Mouse (Mus musculus) adrenal gland, adult 8-10 months (tissue): ENCODE data around the gene Bpi. TPM values are rescaled to one million over a fixed set of nuclear protein-coding genes. Genes with fewer than 3 reads are reported as not detected.

Experiments
- DNase-seq: peaks from one replicate; pipeline ENCODE4 v3.0.0; 2022
- total RNA-seq, 4 experiments: library from RNA; stranded (reverse); gene quantifications; 2 replicates each; pipeline ENCODE4 v1.2.4; 2022

The Bpi gene
- total RNA-seq, 4 experiments from 2014 or later = not detected

DNA sequence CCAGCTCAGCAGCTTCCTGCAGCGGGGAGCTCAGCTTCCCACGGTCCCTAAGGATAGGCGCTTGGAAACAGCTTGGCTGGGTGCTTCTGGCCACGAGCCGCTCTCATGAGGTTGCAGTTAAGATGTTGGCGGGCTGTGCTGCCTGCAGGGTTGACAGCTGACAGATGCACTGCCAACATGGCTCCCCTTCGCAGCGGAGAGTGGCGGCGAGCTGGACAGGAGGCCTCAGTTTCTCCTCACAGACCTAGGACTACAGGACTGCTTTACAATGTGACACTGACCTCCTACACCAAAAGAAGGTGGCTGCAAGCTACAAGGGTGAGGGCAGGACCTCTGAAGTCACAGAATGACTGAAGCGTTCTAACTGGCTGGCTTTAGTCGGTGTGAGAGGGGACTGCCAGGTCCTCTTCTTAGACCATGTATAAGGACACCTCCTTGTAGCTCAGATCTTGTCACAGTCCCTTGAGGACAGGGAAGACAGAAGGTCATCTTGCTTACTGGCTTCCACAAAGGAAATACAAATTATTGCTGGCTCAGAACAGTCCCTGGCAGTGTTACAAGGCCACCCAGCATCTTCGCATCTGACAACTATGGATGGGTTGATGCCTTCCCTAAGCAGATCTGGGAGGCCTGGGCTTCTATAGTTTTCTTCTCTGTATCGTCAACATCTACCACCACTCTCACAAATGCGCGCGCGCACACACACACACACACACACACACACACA lies 15.6 kb upstream of the Bpi start:
- peak; percentile 18 for DNase-seq

DNA sequence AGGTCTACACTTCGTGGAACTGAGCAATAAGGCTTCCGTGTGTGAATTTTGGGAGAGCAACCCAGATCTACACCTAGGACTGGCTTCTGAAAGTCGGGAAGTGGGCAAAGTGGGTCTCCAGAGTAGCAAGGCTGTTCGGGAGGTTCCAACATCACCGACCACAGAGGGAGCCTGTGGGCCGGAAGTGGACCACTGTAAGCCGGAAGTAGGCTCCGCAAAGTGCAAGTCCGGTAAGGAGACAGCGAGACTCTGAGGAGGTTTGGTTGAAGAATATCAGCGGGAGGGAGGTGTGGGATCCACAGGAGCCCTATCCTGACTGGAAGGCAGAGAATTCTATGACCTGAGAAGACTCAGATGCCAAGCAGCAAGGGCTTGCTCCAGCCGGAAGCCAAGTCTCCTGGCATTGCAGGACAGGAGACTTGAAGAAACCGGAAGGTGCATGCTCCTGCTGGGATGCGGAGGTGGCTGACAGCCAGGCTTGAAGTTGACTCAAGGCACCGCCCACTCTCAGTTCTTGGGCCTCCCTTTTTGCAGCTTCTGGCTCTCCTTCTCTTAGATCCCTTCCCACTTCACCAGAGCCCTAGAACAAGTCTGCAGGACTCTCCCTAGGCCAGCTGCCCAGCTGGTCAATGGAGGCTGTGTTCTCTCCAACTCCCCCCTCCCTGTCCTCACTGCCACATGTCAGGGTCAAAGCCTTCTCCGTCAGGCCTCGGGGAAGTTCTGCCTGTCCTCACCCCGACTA lies 14.6 kb upstream of the Bpi start:
- no peak for DNase-seq

DNA sequence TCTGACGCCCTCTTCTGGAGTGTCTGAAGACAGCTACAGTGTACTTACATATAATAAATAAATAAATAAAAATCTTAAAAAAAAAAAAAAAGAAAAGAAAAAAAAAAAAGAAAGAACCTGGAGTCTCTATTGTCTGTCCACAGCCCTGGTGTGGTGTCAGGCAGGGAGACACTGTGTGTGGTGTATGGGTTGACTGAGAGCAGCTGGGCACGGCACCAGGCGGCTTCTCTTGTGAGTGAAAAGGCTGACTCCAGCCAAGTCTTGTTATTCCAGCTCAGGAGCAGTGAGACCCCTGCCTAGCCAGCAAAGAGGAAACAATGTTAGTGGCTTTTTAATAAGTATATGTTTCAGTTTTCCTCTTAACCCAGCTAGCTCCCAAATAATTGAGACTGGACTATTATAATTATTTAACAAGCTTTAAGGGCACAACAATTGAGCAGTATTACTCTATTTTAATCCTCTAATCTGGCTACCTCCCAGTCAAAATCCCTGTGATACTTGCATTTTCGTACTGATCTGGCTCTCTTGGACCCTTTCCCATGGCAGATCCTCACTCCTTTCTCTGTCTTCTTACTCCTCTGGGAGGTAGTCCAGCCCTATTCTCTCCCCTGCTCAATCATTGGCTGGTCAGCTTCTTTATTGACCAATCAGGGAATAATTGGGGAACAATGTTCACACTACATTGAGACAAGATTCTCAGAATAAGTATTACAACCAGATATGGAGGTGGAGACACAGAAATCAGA lies 12.6 kb upstream of the Bpi start:
- no peak for DNase-seq

DNA sequence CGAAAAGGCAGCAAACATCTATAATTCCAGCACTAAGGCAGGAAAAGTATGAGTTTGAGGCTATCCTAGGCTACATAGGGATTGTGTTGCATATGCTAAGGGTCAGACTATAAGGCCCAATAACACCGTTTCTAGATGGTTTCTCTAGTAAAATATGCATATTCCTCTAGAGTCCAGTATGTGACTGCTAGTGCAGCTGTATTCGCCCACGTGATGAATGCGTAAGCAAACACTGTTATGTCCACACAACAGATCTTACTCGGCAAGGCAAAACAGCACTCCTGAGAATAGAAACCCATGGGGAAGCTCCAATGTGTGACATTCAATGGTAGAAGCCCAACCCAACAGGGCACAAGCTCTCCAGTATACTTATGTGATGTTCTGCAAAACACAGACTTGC lies 10.0 kb upstream of the Bpi start:
- no peak for DNase-seq

DNA sequence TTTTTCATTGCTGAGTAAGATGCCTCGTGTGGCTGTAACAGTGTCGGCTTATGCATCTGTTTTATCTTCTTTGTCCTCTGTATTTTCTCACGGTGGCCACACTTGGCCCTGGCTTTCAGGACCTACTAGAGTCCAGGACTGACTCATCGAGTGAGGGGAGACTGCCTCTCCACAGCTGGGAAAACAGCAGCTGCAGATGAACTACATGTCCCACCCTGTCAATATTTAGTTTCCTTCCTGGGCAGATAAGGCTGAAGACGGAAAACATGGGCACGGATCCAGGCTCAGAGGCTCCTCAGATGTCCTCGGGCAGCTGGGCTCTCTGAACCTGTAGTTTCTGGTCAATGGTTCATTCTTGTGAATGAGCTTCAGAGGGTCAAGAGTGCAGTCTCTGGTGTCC lies 9.6 kb upstream of the Bpi start:
- DNase-seq = peak; percentile 45

DNA sequence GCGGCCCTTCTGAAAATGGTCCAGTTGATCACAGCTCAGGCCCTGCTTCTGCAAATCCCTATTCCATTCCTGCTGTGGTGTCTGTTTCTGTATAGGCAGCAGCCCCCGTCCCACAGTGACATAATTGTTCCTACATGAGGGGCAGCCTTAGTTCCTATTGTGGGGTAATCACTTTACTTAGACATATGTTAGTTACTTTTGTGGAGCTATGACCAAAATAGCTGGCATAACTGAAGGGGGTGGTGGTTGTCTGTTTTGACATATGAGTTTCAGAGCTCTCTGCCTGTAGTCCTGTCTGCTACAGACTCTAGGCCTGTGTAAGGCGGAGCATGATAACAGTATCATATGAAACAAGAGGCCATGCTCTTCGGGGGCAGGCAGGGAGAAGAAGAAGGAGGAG lies 7.3 kb upstream of the Bpi start:
- DNase-seq = no peak

DNA sequence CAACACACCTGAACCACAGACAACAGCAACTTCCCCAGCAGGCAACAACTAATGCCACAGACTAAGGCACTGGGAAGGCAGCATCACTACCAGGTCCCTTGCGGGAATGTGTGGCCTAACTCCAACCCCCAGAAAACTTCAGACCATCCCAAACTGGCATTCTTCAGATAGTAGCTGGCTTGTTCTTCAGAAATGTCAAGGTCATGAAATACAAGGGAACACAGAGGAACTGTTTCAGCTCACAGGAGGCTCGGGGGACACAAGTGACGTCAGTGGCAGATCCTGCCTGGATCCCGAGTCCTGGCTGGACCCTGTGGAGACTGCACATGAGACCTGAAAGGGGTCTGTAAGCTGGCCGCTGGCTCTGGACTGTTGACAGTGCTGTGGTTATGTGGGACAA lies 4.1 kb upstream of the Bpi start:
- DNase-seq = peak; percentile 52

DNA sequence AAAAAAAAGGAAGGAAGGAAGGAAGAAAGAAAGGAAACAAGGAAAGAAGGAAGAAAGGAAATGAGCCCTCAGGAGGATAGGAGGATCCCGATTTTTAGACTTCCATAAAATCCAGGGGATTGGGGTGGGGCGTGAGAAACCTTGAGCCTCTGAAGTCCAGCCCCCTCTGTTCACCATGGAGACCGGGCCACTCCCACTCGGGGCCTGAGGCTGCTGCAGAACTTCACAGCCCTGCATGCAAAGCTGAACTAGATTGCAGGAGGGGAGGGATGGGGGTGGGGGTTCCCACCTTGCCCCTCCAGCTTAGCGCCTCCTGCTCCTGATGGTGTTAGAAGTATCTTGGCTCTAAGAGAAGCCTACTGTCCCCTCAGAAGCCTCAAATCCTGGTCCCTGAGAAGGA lies 1.0 kb upstream of the Bpi start:
- DNase-seq = no peak

DNA sequence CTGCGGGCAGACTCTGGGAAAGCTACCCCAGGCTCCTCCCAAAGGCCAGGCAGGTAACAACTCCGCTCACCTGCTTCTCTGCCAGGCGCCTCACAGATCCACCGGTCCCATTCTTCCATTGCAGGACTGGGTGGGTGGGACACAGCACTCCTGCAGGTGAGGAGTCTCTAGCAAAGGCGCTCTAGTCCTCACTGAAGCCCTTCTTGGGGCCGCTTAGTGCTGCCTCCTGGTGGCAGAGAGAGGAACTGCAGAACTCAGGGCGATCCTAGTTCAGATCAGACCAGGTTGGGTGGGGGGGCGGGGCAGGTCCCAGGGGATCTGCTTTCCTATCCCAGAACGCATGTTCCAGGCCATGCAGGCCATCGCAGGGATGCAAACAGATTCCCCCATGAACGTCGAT lies 887 bp downstream of the Bpi start:
- peak; percentile 17 for DNase-seq

DNA sequence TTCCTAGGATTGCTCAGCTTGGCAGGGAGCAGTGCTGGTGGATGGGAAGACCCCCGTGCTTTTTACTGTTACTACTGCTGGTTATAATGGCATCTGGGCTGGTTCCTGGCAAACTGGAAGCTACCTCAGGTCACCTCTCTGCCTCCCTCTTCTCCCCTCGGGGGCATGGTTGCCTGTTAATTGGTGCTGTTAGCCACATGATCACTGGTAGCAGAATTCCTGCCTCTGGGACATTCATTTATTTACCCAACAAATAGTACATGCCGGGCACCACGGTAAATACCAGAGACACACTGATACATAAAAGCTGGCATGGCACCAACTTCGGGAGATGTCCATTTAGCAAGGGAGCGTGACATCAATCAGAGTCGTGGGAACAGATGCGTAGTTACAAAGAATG lies 1.6 kb downstream of the Bpi start:
- no peak for DNase-seq

DNA sequence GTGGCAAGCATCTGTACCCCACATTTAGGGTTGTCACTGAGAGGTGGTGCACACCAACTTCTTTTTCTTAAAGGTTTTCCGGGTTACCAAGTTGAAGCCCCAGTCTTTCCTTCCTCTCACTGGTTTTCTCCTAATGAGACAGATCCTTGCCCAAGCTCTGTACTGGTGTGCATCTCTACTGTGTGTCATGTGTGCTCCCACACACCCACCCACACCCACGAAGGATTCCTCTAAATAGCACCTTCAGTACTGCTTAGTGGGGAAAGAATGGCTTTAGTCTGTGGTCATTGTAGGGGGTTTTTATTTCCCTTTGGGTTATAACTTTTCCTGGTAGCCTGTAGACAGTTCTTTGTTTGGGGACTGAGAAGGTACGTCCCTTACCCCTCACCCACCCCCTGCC lies 7.0 kb downstream of the Bpi start:
- DNase-seq = no peak

DNA sequence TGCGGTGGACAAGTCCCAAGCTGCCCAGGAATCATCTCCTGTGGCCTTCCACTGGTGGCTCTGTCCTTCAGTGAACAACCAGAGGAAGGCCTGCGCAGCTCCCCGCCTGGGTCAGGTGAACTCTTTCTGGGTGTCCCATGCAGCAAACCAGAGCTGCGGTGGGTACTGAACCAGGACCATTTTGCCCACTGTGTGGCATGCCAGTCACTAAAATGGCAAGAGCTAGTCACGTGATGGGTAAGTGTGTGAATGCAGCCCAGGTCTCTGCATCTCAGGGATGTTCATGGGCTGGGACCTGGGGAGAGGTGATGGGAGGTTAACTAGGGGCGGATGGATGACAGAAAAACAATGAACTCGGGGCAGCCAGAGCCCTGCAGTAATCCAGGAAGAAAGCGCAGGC lies 12.1 kb downstream of the Bpi start:
- no peak for DNase-seq

DNA sequence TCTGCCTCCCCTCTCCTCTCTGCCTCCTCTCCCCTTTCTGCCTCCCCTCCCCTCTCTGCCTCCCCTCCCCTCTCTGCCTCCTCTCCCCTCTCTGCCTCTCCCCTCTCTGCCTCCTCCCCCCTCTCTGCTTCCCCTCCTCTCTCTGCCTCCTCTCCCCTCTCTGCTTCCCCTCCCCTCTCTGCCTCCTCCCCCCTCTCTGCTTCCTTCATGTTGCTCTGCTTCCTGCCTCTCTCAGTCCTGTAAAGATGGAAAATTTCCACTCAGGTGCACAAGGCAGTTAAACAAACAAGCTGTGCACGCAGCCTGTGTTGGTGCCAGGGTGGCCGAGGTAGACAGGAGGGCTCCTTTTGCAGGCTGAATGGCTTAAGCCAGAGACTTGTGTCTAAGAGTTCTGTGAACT lies 15.8 kb downstream of the Bpi start:
- no peak for DNase-seq

DNA sequence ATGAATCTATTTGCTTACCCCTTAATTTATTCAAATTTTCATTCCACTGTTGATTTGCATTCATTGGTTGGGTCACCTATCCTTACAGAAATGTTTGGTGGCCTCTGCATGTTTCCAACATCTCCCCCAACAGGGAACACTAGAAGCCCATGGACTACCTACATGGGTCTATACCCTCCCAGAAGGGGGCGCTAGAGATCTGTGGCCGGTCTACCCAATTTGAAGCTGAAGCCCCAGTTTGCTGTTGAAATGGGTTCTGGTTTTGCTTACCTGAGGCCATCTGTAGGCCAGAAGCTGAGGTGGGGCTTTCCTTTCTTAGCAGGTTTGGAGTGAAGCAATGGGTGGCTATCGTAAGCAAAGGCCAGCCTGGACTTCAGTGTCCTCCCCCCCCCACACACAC lies 17.5 kb downstream of the Bpi start:
- DNase-seq = no peak

DNA sequence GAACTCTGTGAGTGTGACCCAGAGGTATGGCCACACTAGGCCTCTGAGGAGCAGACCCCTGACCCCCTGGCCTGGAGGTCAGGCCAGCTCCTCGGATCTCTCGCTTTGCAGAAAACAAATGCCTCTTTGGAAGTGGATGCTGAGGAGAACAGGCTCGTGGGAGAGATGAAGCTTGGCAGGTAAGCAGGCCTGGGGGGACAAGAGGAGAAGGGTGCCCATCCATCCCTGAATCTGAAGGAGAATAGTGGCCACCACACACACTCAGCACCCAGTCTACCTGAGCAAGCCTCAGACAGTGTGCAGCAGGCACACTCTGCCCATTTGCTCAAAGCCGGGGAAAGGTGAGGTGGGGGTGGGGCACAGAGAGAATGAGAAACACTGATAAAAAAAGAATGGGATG lies 17.9 kb downstream of the Bpi start:
- no peak for DNase-seq

DNA sequence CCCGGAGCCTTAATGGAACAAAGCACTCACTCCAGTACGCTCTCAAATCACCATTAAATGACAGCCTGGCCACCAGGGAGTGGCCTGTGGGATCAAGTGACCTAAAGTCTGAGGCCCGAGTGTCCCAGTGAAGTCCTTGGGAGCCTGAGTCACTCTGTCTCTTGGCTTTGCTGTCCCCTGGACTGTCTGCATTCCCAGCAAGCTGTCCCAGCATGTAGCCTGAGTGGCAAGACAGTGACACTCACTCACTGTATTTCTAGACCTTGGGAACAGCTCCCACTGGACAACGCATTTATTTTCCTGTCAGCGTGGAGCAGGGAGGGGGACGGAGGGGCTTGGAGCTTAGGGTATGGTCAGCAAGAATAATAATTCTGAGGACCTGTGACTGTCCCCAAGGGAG lies 18.6 kb downstream of the Bpi start:
- DNase-seq = peak; percentile 75

DNA sequence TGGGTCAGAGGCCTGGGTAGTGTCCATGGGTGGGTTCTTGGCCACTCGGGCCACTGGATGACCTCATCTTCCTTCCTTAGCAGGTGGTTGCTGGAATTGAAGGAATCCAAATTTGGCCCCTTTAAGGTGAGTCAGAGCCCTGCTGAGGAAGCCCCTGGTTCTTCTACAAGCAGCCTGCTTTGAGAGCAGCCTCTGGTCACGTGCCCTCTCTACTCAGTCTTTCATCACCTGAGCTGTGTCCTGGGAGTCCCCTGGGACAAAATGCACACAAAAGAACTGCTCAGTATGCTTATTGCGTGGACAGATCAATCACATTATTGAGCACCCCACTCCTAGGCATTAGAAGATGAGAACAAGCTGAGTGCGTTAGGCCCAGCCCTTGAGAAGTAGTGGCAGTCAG lies 19.0 kb downstream of the Bpi start:
- DNase-seq = no peak

DNA sequence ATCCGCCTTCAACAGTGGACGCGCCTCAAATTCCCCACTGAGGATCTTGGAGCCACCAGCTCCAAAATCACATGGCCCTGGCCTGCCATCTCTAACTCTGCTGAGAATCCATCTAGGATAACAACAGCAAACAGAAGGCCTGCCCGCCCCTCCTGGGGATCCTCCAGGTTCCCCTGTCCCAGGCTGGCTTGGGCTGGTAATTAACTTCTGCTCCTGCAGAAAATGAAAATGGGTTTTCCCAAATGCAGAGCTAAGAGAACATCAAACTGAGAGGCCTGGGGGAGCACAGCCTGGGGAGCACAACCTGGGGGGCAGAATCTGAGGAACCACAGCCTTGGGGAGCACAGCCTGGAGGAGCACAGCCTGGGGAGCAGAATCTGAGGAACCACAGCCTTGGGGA lies 21.8 kb downstream of the Bpi start:
- no peak for DNase-seq

DNA sequence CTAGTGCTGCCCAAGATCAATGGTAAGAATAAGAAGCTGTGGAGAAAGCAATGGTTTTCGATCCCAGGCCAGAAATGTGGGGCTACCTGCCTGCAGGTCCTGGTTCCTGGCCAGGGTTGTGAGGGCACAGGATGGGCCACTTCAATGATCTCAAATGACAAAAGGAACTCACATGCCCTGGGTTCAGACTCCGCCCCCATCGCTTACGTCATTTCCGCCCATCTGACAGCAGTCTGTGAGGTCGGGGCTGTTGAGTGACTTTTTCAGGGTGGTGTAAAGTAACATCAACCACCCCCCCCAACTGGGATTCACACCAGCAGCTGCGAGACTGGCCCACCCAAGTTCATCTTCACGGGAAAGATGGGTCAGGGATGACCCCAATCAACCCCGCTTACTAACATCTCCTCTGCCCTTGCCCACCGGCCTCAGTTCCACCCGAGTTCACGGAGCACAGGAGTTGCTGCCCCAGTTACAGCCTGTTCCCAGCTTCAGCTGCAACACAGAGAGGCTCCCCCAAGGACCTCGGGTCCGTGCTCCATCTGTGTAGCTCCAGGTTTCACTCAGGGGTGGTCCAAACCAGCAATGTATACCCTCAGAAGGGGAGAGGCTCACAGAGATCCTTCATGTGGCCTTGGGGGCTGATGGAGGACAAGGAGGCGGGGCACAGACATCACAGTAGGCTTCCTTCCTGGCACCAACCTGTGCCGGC lies 23.8 kb downstream of the Bpi start:
- DNase-seq = no peak

DNA sequence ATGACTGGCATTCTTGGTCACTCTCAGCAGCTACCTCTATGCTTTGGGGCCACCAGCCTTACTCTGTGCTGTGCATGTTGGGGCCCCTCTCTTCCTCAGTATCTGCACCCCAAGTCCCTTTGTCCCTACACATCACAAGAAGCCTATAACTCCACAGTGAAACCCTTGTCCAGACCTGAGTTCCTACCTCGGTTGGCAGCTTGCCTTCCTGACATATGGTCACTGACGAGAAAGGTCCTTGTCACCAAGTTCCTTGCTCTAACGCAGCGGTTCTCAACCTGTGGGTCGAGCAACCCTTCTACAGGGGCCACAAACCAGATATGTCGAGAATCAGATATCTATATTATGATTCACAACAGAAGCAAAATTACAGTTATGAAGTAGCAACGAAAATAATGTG lies 25.2 kb downstream of the Bpi start:
- no peak for DNase-seq

DNA sequence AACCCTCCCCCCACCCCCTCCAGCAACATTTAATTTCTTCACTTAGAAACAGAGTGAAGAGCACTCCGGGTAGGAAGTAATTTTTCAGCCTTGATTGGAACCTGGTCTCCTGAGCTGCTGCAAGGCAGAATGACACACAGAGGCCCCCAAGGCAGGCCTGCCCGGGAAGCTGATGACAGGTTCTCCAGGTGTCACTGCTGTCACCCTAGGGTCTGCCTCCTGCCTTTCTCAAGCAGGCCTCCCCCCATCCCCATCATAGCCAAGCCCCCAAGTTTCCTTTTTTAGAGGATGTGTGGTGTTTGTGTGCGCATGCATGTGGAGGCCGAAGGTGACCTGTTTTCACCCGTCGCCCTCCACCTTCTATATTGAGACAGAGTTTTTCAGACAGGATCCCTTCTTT lies 25.9 kb downstream of the Bpi start:
- DNase-seq = no peak

DNA sequence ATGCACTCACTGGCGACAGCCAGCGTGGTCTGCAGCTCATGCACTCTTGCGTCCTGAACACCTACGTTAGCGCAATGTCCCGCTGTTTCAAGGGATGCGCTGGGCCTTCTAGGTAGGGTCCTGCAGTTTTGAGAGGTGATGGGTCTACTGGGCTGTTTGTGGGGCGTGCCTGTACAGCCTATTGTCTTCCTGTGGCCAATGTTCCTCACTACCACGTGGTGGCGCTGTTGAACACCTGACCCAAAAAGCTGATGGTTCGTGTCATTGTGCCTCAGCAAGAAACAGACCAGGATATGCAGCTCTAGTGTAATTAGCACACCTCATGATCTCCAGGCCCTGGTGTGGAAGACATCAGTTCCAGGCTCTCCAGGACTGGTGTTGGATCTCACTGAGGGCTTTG lies 26.7 kb downstream of the Bpi start:
- DNase-seq = peak; percentile 28

DNA sequence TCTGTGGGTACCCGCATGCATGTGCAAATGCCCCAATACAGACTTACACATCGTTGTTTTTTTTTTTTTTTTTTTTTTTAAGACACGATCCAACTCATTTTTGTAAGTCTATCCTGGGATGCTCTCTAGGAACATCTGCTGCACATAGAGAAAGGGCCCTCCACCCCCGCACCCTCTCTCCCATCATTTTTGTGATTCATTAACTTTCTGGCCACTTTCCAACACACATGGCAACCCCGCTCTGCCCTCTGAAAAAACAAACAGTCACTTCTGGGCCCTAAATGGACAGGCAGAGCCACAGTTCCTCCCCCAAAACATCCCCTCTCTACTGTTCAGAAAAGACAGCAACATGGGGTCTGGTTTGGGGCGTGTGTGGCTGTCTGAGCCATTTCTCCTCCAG lies 27.8 kb downstream of the Bpi start:
- no peak for DNase-seq
